Mouse (Mus musculus): ENCODE measurements around the gene Abhd10. TPM values are rescaled to one million over a fixed set of nuclear protein-coding genes. Genes with fewer than 3 reads are reported as not detected.

The Abhd10 gene
- polyA plus RNA-seq, 1 experiment from 2014 or later: 29.7 TPM

DNA sequence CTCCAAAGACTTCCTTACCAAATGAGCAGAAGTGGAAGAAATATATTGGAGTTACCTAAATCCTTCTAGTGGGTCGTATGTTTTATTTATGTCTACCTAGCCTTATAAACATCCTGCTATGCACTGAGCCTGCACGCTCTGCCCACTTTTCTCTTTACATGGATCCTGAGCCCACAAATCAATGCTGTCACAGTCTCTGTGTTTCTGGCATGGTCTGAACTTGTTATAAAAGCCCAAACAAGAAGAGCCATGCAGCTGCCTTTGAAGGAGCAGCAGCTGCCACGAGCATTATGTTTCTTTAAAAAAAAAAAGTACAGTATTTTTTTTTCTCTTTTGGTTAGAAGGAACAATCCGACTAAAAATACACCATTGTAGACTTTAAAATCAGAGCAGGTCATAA is 24.7 kb upstream of the Abhd10 start:
- Histone ChIP-seq H3K36me3 (ENCODE audit: control insufficient read depth, insufficient read depth) (peaks cover 39% of the 10 kb centered on the region), H3K27ac (ENCODE audit: low read length) (no peak overlapping the region), H3K9ac (ENCODE audit: low read length) (no peak overlapping the region), H3K9me3 (replicated peaks; ENCODE audit: control insufficient read depth, low read length) (no peaks in the 10 kb centered on the region), H3K4me2 (ENCODE audit: low read depth, low read length) (no peak overlapping the region), H3K4me1 (ENCODE audit: control insufficient read depth, insufficient read depth, low read length) (peaks cover 5% of the 10 kb centered on the region), H3K27me3 (ENCODE audit: control insufficient read depth, insufficient read depth, low read length) (no peaks in the 10 kb centered on the region), H3K4me3 (ENCODE audit: low read length) (no peak overlapping the region)
- WGBS: 69% methylated on average over 4 of the region's 4 CpGs
- ATAC-seq (replicated peaks; ENCODE audit: extremely low read depth, insufficient read depth, low FRiP score): no peak

DNA sequence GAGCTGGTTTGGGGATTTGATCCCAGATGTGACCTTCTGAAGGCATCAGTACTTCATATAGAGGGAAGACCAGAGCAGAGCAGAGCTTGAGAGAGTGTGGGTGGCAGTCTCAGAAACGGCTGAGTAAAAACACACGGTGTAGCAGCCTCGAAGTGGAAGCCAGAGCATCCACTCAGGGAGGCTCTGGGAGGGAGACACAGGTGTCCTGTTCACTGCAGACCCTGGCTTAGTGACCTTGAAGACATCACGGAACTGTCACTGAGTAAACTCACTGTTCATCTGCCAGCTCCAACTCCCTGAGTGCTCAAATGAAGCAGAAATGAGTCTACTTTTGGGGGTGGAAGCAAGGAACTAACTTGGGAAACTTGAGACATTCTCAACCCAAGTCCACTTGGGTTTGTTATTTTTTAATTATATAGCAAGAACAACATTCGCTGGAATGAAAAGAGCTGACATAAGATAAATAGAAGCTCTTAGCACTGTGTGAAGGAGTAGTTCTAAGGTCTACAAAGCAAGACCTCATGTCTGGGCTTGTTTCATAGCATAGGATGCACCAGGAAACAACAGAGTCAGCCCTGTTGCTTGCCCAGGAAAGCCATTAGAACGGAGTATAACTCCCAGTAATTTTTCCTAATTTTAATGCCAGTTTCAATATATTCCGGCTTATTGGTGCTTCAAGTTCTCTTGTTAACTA is 23.2 kb upstream of the Abhd10 start:
- H3K36me3 ChIP-seq (ENCODE audit: control insufficient read depth, insufficient read depth): peaks cover 32% of the 10 kb centered on the region

DNA sequence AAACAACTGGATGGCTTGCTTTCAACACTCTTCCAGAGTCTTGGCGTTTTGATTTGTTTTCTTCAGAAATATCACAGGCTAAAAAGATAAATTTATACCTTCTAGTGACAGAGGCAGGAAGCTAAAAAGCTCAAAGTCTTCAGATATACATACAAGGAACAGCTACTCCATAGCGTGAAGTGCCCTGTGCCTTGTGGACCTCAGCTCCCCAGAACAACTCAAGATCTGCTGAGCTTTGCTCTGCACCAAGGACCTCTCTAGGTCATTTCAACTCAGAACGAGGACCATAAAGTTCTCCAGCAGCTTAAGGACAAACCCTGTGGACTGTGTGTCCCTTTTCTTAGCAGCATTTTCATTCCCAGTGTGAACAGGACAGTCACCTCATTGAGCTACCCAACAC is 22.3 kb upstream of the Abhd10 start:
- no peak overlapping the region for H3K4me3 ChIP-seq (ENCODE audit: low read length)
- H3K4me2 ChIP-seq (ENCODE audit: low read depth, low read length): no peak overlapping the region
- H3K36me3 ChIP-seq (ENCODE audit: control insufficient read depth, insufficient read depth): peaks cover 24% of the 10 kb centered on the region
- 0 out of 2 replicates have a peak overlapping the region, but pooled peaks have one; percentile 23 for H3K27ac ChIP-seq (ENCODE audit: low read length)
- 76% methylated on average over 3 of the region's 3 CpGs for whole genome bisulfite sequencing
- no peak for ATAC-seq (replicated peaks; ENCODE audit: extremely low read depth, insufficient read depth, low FRiP score)
- H3K27me3 ChIP-seq (ENCODE audit: control insufficient read depth, insufficient read depth, low read length): no peaks in the 10 kb centered on the region
- H3K9ac ChIP-seq (ENCODE audit: low read length): no peak overlapping the region
- H3K9me3 ChIP-seq (replicated peaks; ENCODE audit: control insufficient read depth, low read length): no peaks in the 10 kb centered on the region
- H3K4me1 ChIP-seq (ENCODE audit: control insufficient read depth, insufficient read depth, low read length): peaks cover 5% of the 10 kb centered on the region

More for the DNA sequence above, 23.2 kb upstream of the Abhd10 start:
- WGBS: 83% methylated on average over 7 of the region's 7 CpGs
- no peaks in the 10 kb centered on the region for H3K9me3 ChIP-seq (replicated peaks; ENCODE audit: control insufficient read depth, low read length)
- no peak overlapping the region for H3K4me2 ChIP-seq (ENCODE audit: low read depth, low read length)
- no peak overlapping the region for H3K4me3 ChIP-seq (ENCODE audit: low read length)
- no peaks in the 10 kb centered on the region for H3K27me3 ChIP-seq (ENCODE audit: control insufficient read depth, insufficient read depth, low read length)
- ATAC-seq (replicated peaks; ENCODE audit: extremely low read depth, insufficient read depth, low FRiP score): 0 out of 2 replicates have a peak, but pooled peaks have one; percentile 18
- no peak overlapping the region for H3K27ac ChIP-seq (ENCODE audit: low read length)
- no peak overlapping the region for H3K9ac ChIP-seq (ENCODE audit: low read length)
- peaks cover 5% of the 10 kb centered on the region for H3K4me1 ChIP-seq (ENCODE audit: control insufficient read depth, insufficient read depth, low read length)

DNA sequence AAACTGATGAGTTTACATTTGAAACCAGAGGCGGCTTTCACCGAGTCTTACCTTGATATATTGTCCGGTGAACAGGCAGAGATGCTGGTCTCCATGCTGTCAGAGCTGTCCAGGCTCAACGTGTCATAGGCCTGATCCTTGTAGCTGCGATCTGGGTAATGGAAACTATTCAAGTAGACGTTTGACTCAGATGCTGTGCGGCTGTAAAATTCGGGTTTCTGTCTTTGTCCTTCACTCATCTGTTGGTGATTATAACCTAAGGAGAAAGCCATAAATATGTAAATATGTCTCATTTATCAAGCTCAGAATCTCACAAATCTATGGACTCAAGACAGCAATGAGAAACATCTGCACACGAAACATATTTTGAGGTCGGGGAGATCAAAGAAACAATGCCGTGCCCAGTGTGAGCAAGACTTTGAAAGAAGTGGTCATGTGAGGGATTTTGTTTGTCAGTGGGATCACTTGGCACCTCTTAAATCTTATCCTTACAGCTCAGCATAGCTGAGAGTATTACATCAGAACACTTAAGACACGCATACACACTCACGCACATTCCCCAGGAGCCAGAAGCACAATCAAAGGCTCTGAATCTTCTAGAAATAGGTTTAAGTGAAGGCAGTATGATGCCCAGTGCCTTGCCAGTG is 20.2 kb upstream of the Abhd10 start:
- WGBS: 53% methylated on average over 13 of the region's 13 CpGs
- H3K27me3 ChIP-seq (ENCODE audit: control insufficient read depth, insufficient read depth, low read length): no peaks in the 10 kb centered on the region
- H3K4me1 ChIP-seq (ENCODE audit: control insufficient read depth, insufficient read depth, low read length): peaks cover 5% of the 10 kb centered on the region
- H3K9me3 ChIP-seq (replicated peaks; ENCODE audit: control insufficient read depth, low read length): no peaks in the 10 kb centered on the region
- no peak for ATAC-seq (replicated peaks; ENCODE audit: extremely low read depth, insufficient read depth, low FRiP score)
- no peak overlapping the region for H3K9ac ChIP-seq (ENCODE audit: low read length)
- no peak overlapping the region for H3K4me3 ChIP-seq (ENCODE audit: low read length)
- H3K4me2 ChIP-seq (ENCODE audit: low read depth, low read length): no peak overlapping the region
- H3K36me3 ChIP-seq (ENCODE audit: control insufficient read depth, insufficient read depth): peaks cover 22% of the 10 kb centered on the region
- 0 out of 2 replicates have a peak overlapping the region, but pooled peaks have one; percentile 22 for H3K27ac ChIP-seq (ENCODE audit: low read length)

DNA sequence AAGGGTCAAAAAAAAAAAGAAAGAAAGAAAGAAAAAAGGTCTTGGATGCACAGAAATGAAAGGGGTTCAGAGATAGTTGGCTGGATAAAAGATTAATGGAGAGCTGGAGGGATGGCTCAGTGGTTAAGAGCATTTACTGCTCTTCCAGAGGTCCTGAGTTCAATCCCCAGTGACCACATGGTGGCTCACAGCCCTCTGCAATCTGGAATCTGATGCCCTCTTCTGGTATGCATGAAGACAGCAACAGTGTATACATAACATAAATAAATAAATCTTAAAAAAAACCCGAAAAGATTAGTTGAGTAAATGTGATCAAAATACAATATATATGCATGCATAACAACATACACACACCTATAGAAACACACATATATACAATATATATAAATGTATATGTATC is 18.7 kb upstream of the Abhd10 start:
- peaks cover 5% of the 10 kb centered on the region for H3K4me1 ChIP-seq (ENCODE audit: control insufficient read depth, insufficient read depth, low read length)
- no peaks in the 10 kb centered on the region for H3K9me3 ChIP-seq (replicated peaks; ENCODE audit: control insufficient read depth, low read length)
- no peaks in the 10 kb centered on the region for H3K27me3 ChIP-seq (ENCODE audit: control insufficient read depth, insufficient read depth, low read length)
- 77% methylated on average over 1 of the region's 1 CpGs for WGBS
- H3K4me2 ChIP-seq (ENCODE audit: low read depth, low read length): no peak overlapping the region
- peaks cover 28% of the 10 kb centered on the region for H3K36me3 ChIP-seq (ENCODE audit: control insufficient read depth, insufficient read depth)
- no peak overlapping the region for H3K27ac ChIP-seq (ENCODE audit: low read length)
- no peak overlapping the region for H3K4me3 ChIP-seq (ENCODE audit: low read length)
- ATAC-seq (replicated peaks; ENCODE audit: extremely low read depth, insufficient read depth, low FRiP score): no peak
- no peak overlapping the region for H3K9ac ChIP-seq (ENCODE audit: low read length)

DNA sequence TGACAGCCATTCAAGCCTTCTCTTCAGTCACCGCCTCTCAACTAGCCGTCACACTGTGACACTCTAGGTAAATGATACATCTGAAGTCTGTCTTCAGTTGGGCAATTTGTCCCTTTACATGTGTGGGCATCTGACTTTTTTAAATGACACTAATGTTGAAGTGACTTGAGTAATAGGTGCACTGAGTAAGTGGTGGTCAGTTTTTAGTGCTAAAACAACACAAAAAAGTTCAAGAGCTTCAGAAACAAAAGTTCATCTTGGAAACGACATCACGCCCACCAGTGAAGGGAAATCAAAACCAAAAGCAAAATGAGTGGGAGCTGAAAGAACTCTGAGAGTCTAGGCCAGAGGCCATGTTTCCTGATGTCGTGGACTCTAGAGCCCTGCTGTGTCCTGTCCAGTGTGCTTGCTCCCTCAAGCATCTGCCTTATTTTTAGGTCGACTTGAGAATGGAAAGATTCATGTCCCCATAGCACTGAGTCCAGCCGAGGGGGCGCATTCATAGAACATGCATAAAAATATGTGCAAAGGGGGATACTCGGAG is 16.0 kb upstream of the Abhd10 start:
- Histone ChIP-seq H3K9me3 (replicated peaks; ENCODE audit: control insufficient read depth, low read length) (no peaks in the 10 kb centered on the region), H3K27me3 (ENCODE audit: control insufficient read depth, insufficient read depth, low read length) (no peaks in the 10 kb centered on the region), H3K36me3 (ENCODE audit: control insufficient read depth, insufficient read depth) (peaks cover 24% of the 10 kb centered on the region), H3K4me2 (ENCODE audit: low read depth, low read length) (no peak overlapping the region), H3K9ac (ENCODE audit: low read length) (no peak overlapping the region), H3K4me1 (ENCODE audit: control insufficient read depth, insufficient read depth, low read length) (peaks cover 5% of the 10 kb centered on the region), H3K27ac (ENCODE audit: low read length) (peak overlapping the region; percentile 49; the same call in 1 of the 2 replicates), H3K4me3 (ENCODE audit: low read length) (no peak overlapping the region)
- no peak for ATAC-seq (replicated peaks; ENCODE audit: extremely low read depth, insufficient read depth, low FRiP score)
- 78% methylated on average over 9 of the region's 9 CpGs for WGBS

DNA sequence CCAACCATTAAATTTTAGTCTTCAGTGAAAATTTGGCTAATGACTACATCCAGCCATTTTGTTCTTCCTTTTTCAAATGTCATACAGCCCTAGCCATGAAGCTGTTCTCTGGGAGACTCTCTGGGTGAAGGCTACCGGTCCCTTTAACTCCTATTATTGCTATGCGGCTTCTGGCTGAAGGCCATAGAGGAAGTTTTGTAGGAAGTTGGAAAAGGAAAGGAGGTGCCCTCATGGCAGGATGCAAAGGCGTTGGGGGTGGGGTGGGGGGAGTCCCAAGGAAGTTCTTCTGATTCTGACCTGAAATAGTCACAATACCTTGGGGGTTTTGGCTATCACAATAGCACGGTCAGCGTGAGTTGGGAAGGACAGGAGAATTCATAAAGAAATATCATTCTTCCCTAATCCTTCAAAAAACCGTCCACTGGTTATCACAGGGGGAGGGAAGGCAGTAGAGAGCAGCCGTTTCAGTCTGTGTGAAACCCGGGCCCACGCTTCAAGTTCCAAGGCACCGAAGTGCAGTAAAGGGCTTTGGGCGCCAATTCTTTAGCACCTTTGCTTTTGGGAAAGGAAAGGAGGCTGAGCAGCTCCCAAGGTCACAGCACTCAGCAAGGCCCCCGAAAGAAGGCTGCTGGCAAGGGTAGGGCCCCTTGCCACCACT is 14.8 kb upstream of the Abhd10 start:
- peak overlapping the region; percentile 82 for H3K27ac ChIP-seq (ENCODE audit: low read length)
- WGBS: 63% methylated on average over 12 of the region's 12 CpGs
- H3K27me3 ChIP-seq (ENCODE audit: control insufficient read depth, insufficient read depth, low read length): no peaks in the 10 kb centered on the region
- peaks cover 15% of the 10 kb centered on the region for H3K36me3 ChIP-seq (ENCODE audit: control insufficient read depth, insufficient read depth)
- no peaks in the 10 kb centered on the region for H3K9me3 ChIP-seq (replicated peaks; ENCODE audit: control insufficient read depth, low read length)
- H3K4me1 ChIP-seq (ENCODE audit: control insufficient read depth, insufficient read depth, low read length): no peaks in the 10 kb centered on the region
- H3K4me3 ChIP-seq (ENCODE audit: low read length): no peak overlapping the region
- ATAC-seq (replicated peaks; ENCODE audit: extremely low read depth, insufficient read depth, low FRiP score): peak; percentile 85
- H3K4me2 ChIP-seq (ENCODE audit: low read depth, low read length): no peak overlapping the region
- H3K9ac ChIP-seq (ENCODE audit: low read length): no peak overlapping the region

DNA sequence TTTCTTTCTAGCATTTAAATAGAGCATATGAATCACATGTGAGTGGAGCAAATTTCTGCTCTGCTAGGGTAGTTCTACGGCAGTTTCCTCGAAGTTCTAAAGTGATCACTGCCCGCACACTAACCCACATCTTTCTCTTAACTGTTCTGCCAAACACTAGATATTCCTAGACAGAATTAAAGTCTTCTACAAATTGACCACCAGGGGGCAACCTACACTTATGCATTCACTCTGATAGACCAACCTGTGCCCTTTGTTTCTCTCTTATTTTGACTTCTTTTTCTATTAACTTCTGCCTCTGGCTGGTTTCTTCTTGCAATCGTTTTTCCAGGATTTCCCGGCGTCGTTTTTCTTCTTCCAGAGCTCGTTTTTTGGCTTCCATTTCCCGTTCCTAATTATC is 14.1 kb upstream of the Abhd10 start:
- 40% methylated on average over 9 of the region's 9 CpGs for WGBS
- H3K27ac ChIP-seq (ENCODE audit: low read length): no peak overlapping the region

More for the DNA sequence above, 14.1 kb upstream of the Abhd10 start:
- no peaks in the 10 kb centered on the region for H3K27me3 ChIP-seq (ENCODE audit: control insufficient read depth, insufficient read depth, low read length)
- ATAC-seq (replicated peaks; ENCODE audit: extremely low read depth, insufficient read depth, low FRiP score): no peak
- H3K9me3 ChIP-seq (replicated peaks; ENCODE audit: control insufficient read depth, low read length): no peaks in the 10 kb centered on the region
- no peak overlapping the region for H3K9ac ChIP-seq (ENCODE audit: low read length)
- peaks cover 17% of the 10 kb centered on the region for H3K36me3 ChIP-seq (ENCODE audit: control insufficient read depth, insufficient read depth)
- no peaks in the 10 kb centered on the region for H3K4me1 ChIP-seq (ENCODE audit: control insufficient read depth, insufficient read depth, low read length)
- H3K4me2 ChIP-seq (ENCODE audit: low read depth, low read length): no peak overlapping the region
- H3K4me3 ChIP-seq (ENCODE audit: low read length): no peak overlapping the region
